Mouse (Mus musculus): ENCODE data around the gene Dclk1.

DNA sequence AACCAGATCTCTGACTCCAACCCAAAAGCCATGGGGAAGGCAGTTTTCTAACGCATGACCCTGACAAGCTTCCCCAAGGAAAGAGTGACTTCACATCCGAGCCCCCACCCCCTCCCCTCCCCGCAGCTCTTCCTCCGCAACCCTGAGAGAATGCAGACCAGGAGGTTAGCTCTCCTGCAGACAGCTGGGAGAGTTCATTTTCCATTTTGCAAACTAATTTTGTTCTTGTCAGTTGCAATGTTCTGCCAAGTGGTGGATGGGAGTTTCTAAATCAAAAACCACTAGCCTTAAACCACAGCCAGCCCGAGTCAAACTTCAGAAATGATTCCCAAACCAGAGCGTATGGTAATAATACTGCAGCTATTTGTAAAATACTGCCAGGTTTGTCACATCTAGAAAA is 269.5 kb downstream of the Dclk1 start:
- TF ChIP-seq MAX (IDR thresholded peaks at IDR 0.05; ENCODE audit: low read depth) (no peak), USF1 (IDR thresholded peaks at IDR 0.05; ENCODE audit: low read depth) (no peak), POLR2A (IDR thresholded peaks at IDR 0.05; ENCODE audit: insufficient read length, low read depth) (no peak), MYOG (IDR thresholded peaks at IDR 0.05; ENCODE audit: control insufficient read depth in 1 of 3, insufficient read depth in 1 of 3, insufficient read length in 2 of 3, low read depth in 2 of 3) (no peak), POLR2AphosphoS2 (IDR thresholded peaks at IDR 0.05; ENCODE audit: insufficient read length, low read depth) (no peak), TCF12 (IDR thresholded peaks at IDR 0.05; ENCODE audit: insufficient read depth, poor library complexity, severe bottlenecking) (no peak)

All from myocyte (in vitro differentiated cells).